Mouse (Mus musculus): ENCODE results near the gene Ltb4r2. TPM values are rescaled to one million over a fixed set of nuclear protein-coding genes. Genes with fewer than 3 reads are reported as not detected.

Gene Ltb4r2
- total RNA-seq, 2 experiments from 2014 or later, result 0.25 to 0.32 TPM

DNA sequence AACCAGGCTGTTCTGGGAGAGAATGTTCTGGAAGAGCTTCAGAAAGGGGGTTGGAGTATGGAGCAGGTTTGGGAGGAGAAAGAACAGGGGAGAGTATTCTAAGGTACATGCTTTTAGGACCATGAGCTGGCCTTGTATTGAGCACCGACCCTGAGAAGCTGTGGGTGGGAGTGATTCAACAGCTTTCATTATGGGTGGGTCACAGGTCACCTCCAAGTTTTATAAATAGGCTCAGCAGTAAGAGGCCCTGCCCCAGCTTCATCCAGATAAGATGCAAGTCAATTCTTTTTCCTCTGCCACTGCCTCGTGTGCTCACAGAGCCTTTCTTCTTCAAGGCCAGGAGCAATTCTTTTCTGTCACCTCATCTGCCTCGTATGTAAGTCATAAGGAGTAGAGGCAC is 15.9 kb downstream of the Ltb4r2 start:
- intact Hi-C loops (cut with DNase I), result no loop called here
- DNase-seq (ENCODE audit: low spot score in 2 of 2), result no peak

GRCm38 (mm10) chr14:55777806-55778205 is 16.6 kb downstream of the Ltb4r2 start:
- intact Hi-C loops (cut with DNase I), result no loop called here
- DNase-seq (ENCODE audit: low spot score in 2 of 2), result no peak

- intact Hi-C loops (cut with DNase I), result no loop called here
Measured at GRCm38 (mm10) chr14:55778686-55779085, 17.5 kb downstream of the Ltb4r2 start.

DNA sequence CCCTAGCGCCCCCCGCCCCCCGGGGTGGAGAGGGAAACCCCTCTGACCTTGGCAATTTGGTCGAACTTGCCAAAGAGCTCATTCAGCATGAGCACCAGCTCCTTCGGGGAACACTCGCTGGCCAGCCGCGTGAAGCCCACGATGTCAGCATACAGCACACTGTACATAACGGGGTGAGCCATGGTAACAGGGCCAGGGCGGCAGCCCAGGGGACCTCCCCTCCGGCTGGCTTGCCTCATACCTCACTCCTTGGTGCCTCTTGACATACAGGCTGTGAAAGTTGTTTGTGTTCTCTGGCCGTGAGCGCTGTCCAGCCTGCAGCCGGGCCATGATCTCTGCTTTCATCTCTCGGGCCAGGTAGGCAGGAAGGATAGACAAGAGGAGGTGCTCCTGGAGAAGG is 18.4 kb downstream of the Ltb4r2 start:
- intact Hi-C loops (cut with DNase I), result loop anchor here (2.0 kb wide), 2 partner anchors 85 to 139 kb away; no protein-coding TSS in a partner anchor
- no peak for DNase-seq (ENCODE audit: low spot score in 2 of 2)

More at GRCm38 (mm10) chr14:55778686-55779085, 17.5 kb downstream of the Ltb4r2 start:
- no peak for DNase-seq (ENCODE audit: low spot score in 2 of 2)

DNA sequence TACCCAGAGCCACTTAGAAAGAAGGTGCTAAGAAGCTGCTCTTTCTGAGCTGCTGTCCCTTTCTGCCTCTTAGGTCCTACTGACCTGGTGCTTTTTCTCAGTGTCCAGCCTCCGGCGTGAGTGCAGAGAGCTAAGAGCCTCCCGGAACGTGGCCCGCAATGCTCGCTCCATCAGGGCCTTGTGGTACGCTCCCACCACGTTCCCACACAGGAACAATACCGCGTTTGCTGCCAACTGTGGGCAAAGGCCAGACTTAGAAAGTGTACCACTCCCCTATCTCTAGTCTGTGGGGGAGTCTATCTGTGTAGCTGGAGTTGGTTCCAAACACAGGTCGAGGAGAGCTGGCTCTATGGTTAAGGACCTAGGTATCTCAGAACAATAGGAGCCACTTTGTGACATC is 19.5 kb downstream of the Ltb4r2 start:
- no peak for DNase-seq (ENCODE audit: low spot score in 2 of 2)
- intact Hi-C loops (cut with DNase I), result loop anchor here (2.0 kb wide), 2 partner anchors 84 to 138 kb away; no protein-coding TSS in a partner anchor

GRCm38 (mm10) chr14:55781310-55781709 is 20.1 kb downstream of the Ltb4r2 start:
- intact Hi-C loops (cut with DNase I), result loop anchor here (2.0 kb wide), 2 partner anchors 83 to 137 kb away; no protein-coding TSS in a partner anchor

GRCm38 (mm10) chr14:55782361-55782960 is 21.2 kb downstream of the Ltb4r2 start:
- intact Hi-C loops (cut with DNase I), result no loop called here
- no peak for DNase-seq (ENCODE audit: low spot score in 2 of 2)

More at GRCm38 (mm10) chr14:55781310-55781709, 20.1 kb downstream of the Ltb4r2 start:
- peak; percentile 50 to 77 for DNase-seq (ENCODE audit: low spot score in 2 of 2)

GRCm38 (mm10) chr14:55783171-55783957 is 22.1 kb downstream of the Ltb4r2 start:
- DNase-seq (ENCODE audit: low spot score in 2 of 2), result peak; percentile 0 to 1
- intact Hi-C loops (cut with DNase I), result no loop called here

GRCm38 (mm10) chr14:55783958-55784235 is 22.7 kb downstream of the Ltb4r2 start, which contains the start of gene Adcy4:
TSS of gene Adcy4 (minus strand) at chr14:55784095.
- intact Hi-C loops (cut with DNase I), result no loop called here
- peak in 1 of 2 experiments; percentile 1 for DNase-seq (ENCODE audit: low spot score in 2 of 2)

- peak in 1 of 2 experiments; percentile 0 for DNase-seq (ENCODE audit: low spot score in 2 of 2)
- intact Hi-C loops (cut with DNase I), result no loop called here
Measured at GRCm38 (mm10) chr14:55785195-55785594, 24.0 kb downstream of the Ltb4r2 start.

DNA sequence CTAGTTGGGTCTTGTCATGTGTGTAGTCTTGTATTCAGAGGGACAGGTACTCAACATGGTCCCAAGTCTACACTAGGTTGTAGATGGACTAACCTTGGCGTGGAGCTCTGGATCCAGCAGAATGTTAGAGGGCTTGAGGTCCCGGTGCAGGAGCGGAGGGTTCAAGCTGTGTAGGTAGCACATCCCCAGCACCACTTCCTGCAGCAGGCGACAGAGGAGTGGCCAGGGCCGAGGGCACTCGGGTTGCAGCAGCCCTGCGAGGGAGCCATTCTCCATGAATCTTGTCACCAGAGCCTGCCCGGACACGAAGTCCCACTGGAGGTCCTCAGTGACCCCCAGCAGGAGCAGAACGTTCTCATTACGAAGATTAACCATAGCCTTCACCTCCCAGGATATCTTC is 26.5 kb downstream of the Ltb4r2 start:
- DNase-seq (ENCODE audit: low spot score in 2 of 2), result peak; percentile 0
- intact Hi-C loops (cut with DNase I), result no loop called here

GRCm38 (mm10) chr14:55788256-55789050 is 27.2 kb downstream of the Ltb4r2 start, which contains the start of gene Ripk3:
TSS of gene Ripk3 (minus strand) at chr14:55788865.
- intact Hi-C loops (cut with DNase I), result no loop called here
- DNase-seq (ENCODE audit: low spot score in 2 of 2), result peak; percentile 0 to 1

DNA sequence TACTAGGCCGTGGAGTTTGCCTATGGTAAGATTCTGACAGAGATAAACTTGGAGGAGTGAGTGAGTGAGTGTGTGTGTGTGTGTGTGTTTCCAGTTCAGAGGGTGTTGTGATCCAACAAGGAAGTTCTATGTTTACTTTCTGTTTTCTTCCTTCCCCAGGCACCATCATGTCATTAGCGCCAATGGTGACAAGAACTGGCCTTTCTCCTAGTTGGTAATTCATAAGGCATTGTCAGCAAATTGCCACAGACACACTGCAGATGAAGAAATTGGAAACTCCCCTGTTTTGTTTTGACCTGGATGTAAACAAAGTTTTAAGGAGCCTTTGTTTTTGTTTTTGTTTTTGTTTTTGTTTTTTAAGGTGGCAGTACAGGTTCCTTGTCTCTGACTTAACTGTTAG is 32.2 kb downstream of the Ltb4r2 start:
- intact Hi-C loops (cut with DNase I), result no loop called here
- DNase-seq (ENCODE audit: low spot score in 2 of 2), result peak in 1 of 2 experiments; percentile 0

DNA sequence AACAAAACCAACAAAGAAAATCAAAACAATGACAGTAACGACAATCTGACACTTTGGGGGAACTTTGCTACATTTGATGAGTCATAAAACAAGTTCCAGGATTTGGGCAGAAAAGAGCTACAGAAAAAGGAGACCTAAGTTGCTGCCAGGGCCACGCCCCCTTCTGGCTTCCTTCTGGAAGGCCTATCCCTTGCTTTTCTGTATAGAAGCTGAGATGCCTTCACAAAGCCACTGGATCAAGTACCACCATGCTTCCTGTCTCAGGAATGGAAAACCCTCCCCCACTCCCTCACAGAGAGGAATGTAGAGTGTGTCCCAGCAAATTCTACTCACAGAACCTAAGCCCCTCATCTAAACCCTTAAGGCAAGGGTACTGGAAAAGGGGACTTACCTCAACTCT is 32.7 kb downstream of the Ltb4r2 start:
- intact Hi-C loops (cut with DNase I), result no loop called here
- peak in 1 of 2 experiments; percentile 0 for DNase-seq (ENCODE audit: low spot score in 2 of 2)

GRCm38 (mm10) chr14:55795380-55796163 is 34.3 kb downstream of the Ltb4r2 start:
- DNase-seq (ENCODE audit: low spot score in 2 of 2), result peak in 1 of 2 experiments; percentile 0

More at GRCm38 (mm10) chr14:55795380-55796163, 34.3 kb downstream of the Ltb4r2 start:
- intact Hi-C loops (cut with DNase I), result no loop called here

Data from left cerebral cortex, postnatal 25 days (tissue).